Mouse (Mus musculus) right cerebral cortex, postnatal 36 days (tissue): Measurements from ENCODE around the gene Pdzd3.

Experiments used
- DNase-seq, 2 experiments: peaks; one replicate each; pipeline ENCODE4 v3.0.0; 2022; ENCODE audit warnings: low spot score in 2 of 2, mixed read lengths in 1 of 2

Gene Pdzd3

DNA sequence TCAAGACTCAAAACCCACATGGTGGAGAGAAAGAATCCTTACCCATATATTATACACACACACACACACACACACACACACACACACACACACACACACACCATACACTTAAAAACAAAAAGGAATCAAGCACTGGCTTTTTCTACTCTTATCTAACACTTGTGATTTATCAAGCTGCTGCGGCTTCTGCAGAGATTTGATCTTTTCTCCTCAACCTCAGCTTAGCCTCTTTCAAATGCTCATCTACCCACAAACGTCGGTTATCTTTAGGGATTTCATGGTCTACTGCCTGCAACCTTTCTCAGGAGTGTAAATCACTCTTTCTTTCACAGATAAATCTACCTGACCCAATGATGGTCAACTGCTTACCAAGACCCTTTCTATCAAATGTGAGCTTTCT is 50.8 kb downstream of the Pdzd3 start:
- no peak for DNase-seq

- no peak for DNase-seq
Observed at GRCm38 (mm10) chr9:44199580-44199979, 51.7 kb downstream of the Pdzd3 start.

GRCm38 (mm10) chr9:44199166-44199565 is 52.1 kb downstream of the Pdzd3 start:
- DNase-seq = no peak
